Mouse (Mus musculus) cerebellum, adult 2 months (tissue): ENCODE data around the gene Fbxo4. TPM values are rescaled to one million over a fixed set of nuclear protein-coding genes. Genes with fewer than 3 reads are reported as not detected.
A peak's percentile ranks its signal among the peaks of the same experiment; 100 is the strongest.

ENCODE experiments used
- DNase-seq, 2 experiments: peaks; one replicate each; pipeline ENCODE4 v3.0.0; 2021
- H3K27ac ChIP-seq: fragments of 200-500 bp; 2 replicates; pipeline ENCODE4 v1.5.1; 2012; ENCODE audit warnings: low read length, control low read depth, inconsistent platforms; ENCODE audit not compliant: insufficient read depth
- H3K27me3 ChIP-seq: fragments of 200-500 bp; 2 replicates; pipeline ENCODE4 v1.6.1; 2012; ENCODE audit warnings: inconsistent platforms, mild to moderate bottlenecking, low read length, moderate library complexity; ENCODE audit not compliant: control insufficient read depth, insufficient read depth
- H3K4me1 ChIP-seq: fragments of 200-500 bp; 2 replicates; pipeline ENCODE4 v1.6.1; 2011; ENCODE audit warnings: low read length; ENCODE audit not compliant: control insufficient read depth, insufficient read depth
- H3K4me3 ChIP-seq: fragments of 200-500 bp; replicated peaks from 2 replicates; pipeline ENCODE3; 2011; ENCODE audit warnings: mild to moderate bottlenecking, low read depth, low read length, control low read depth; ENCODE audit not compliant: insufficient read depth
- CTCF ChIP-seq: fragments of 200-500 bp; IDR thresholded peaks from 2 replicates; pipeline ENCODE4 v1.5.1; 2011; ENCODE audit warnings: low read depth, mild to moderate bottlenecking, control low read depth, low read length, moderate library complexity, borderline replicate concordance; ENCODE audit not compliant: insufficient read depth
- POLR2A ChIP-seq: fragments of 200-500 bp; IDR thresholded peaks from 2 replicates; pipeline ENCODE4 v1.6.1; 2011; ENCODE audit warnings: low read length, control low read depth, borderline replicate concordance; ENCODE audit not compliant: insufficient read depth
- WGBS: fragments of 180-500 bp; shearing (Covaris S2); methylation state at CpG from one replicate; pipeline ENCODE4 v1.1.7; 2018; 5-methylcytosine and 5-hydroxymethylcytosine counted together
- polyA plus RNA-seq: library from polyadenylated mRNA; depleted of rRNA; stranded (reverse); fragments of >200 nt; gene quantifications from 2 replicates; pipeline ENCODE4 v1.2.3, GENCODE M21; 2012; rRNA removed

Gene Fbxo4
- 11.2 and 12.0 TPM in 2 replicates for polyA plus RNA-seq

GRCm38 (mm10) chr15:3979061-3979848, at the start of gene Fbxo4:
Fbxo4 (minus strand) TSS chr15:3979573.
- peak within 1 kb of the TSS; percentile 93 for H3K4me3 ChIP-seq
- H3K4me1 ChIP-seq = no peaks in the 10 kb centered on the region
- H3K27ac ChIP-seq = peak within 1 kb of the TSS; percentile 93
- WGBS = under 1% methylated on average over 61 of the region's 61 CpGs
- TF ChIP-seq POLR2A = peak; percentile 49; the same call in 1 of the 2 replicates
- no peak for TF ChIP-seq CTCF
- no peaks in the 10 kb centered on the region for H3K27me3 ChIP-seq
- DNase-seq = peak; percentile 91 to 92

- no peak overlapping the region for H3K4me3 ChIP-seq
- H3K4me1 ChIP-seq = peaks cover 3% of the 10 kb centered on the region
- no peaks in the 10 kb centered on the region for H3K27me3 ChIP-seq
- TF ChIP-seq CTCF (no peak), POLR2A (no peak)
- H3K27ac ChIP-seq = no peak overlapping the region
- peak; percentile 34 to 72 for DNase-seq
These were observed 49.6 kb upstream of the Fbxo4 start for GRCm38 (mm10) chr15:4028960-4029359.

- Histone ChIP-seq H3K4me1 (peaks cover 3% of the 10 kb centered on the region), H3K27ac (0 out of 2 replicates have a peak overlapping the region, but pooled peaks have one; percentile 32), H3K27me3 (no peaks in the 10 kb centered on the region), H3K4me3 (no peak overlapping the region)
- no peak for DNase-seq
- WGBS = 65% methylated on average over 6 of the region's 6 CpGs
- no peak for TF ChIP-seq POLR2A
- TF ChIP-seq CTCF = no peak
These were observed 49.0 kb upstream of the Fbxo4 start for GRCm38 (mm10) chr15:4028411-4028700.

- WGBS = 5% methylated on average over 6 of the region's 6 CpGs
These were observed 48.5 kb upstream of the Fbxo4 start for GRCm38 (mm10) chr15:4027671-4028410.

GRCm38 (mm10) chr15:4026831-4027584, 47.6 kb upstream of the Fbxo4 start:
- Histone ChIP-seq H3K4me1 (peaks cover 3% of the 10 kb centered on the region), H3K4me3 (peak overlapping the region; percentile 83), H3K27me3 (no peaks in the 10 kb centered on the region), H3K27ac (peak overlapping the region; percentile 88)
- WGBS = under 1% methylated on average over 65 of the region's 65 CpGs
- peak; percentile 89 to 91 for DNase-seq
- TF ChIP-seq POLR2A = peak; percentile 33; the same call in 1 of the 2 replicates
- no peak for TF ChIP-seq CTCF

More at GRCm38 (mm10) chr15:4027671-4028410, 48.5 kb upstream of the Fbxo4 start:
- DNase-seq = no peak
- Histone ChIP-seq H3K4me1 (peaks cover 3% of the 10 kb centered on the region), H3K27me3 (no peaks in the 10 kb centered on the region), H3K4me3 (peak overlapping the region; percentile 83), H3K27ac (peak overlapping the region; percentile 88; the same call in 1 of the 2 replicates)
- TF ChIP-seq CTCF (no peak), POLR2A (no peak)

- Histone ChIP-seq H3K27me3 (no peaks in the 10 kb centered on the region), H3K4me1 (peaks cover 3% of the 10 kb centered on the region), H3K4me3 (peak within 1 kb of the TSS; percentile 83), H3K27ac (peak within 1 kb of the TSS; percentile 88)
- TF ChIP-seq POLR2A (peak; percentile 67; the same call in 1 of the 2 replicates), CTCF (peak; percentile 52; the same call in 1 of the 2 replicates)
- peak; percentile 94 to 96 for DNase-seq
- WGBS = under 1% methylated on average over 42 of the region's 45 CpGs
These were observed 46.9 kb upstream of the Fbxo4 start, which contains the start of gene Oxct1 for GRCm38 (mm10) chr15:4026231-4026773. Oxct1 (plus strand) TSS chr15:4026383.

- TF ChIP-seq CTCF = no peak
- TF ChIP-seq POLR2A = no peak
- Histone ChIP-seq H3K4me3 (peak overlapping the region; percentile 83), H3K27me3 (no peaks in the 10 kb centered on the region), H3K27ac (peak overlapping the region; percentile 88; the same call in 1 of the 2 replicates), H3K4me1 (peaks cover 3% of the 10 kb centered on the region)
- 43% methylated on average over 11 of the region's 11 CpGs for WGBS
- no peak for DNase-seq
These were observed 46.1 kb upstream of the Fbxo4 start for GRCm38 (mm10) chr15:4025508-4025904.
